Mouse (Mus musculus): ENCODE measurements around the gene Mmp28. TPM values are rescaled to one million over a fixed set of nuclear protein-coding genes. Genes with fewer than 3 reads are reported as not detected.

Mmp28 gene
- polyA plus RNA-seq, 1 experiment from 2014 or later, result 4.5 TPM

DNA sequence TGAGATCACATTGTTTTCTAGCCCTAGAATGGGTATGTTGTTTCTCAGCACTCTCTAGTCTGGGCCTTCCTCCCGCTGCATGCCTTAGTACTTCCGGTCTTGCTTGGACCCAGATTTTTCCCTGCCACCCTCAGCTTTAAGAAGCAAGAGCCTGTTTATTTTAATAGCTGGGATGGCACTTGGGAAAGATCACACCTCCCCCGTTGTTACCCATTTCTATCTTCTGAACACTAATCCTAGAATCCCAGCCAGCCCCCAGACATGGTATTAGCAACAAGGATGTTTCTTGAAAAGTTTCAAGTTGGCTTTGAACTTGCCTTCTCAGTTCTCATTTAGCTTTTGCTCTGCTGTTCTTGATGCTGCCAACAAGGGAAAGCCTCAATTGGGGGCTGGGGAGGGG, 56.5 kb downstream of the Mmp28 start:
- no peaks in the 10 kb centered on the region for H3K9me3 ChIP-seq
- no peak overlapping the region for H3K9ac ChIP-seq (replicated peaks)
- ATAC-seq (ENCODE audit: insufficient number of reproducible peaks, insufficient read depth, low FRiP score, low TSS enrichment, low read depth), result no peak
- no peak overlapping the region for H3K4me2 ChIP-seq
- H3K4me3 ChIP-seq (replicated peaks), result no peak overlapping the region
- H3K36me3 ChIP-seq, result peaks cover 27% of the 10 kb centered on the region
- 54% methylated on average over 3 of the region's 3 CpGs for WGBS
- H3K27me3 ChIP-seq, result peaks cover 9% of the 10 kb centered on the region; the same call in 1 of the 2 replicates
- H3K4me1 ChIP-seq (replicated peaks), result peaks cover 16% of the 10 kb centered on the region
- H3K27ac ChIP-seq, result no peak overlapping the region

DNA sequence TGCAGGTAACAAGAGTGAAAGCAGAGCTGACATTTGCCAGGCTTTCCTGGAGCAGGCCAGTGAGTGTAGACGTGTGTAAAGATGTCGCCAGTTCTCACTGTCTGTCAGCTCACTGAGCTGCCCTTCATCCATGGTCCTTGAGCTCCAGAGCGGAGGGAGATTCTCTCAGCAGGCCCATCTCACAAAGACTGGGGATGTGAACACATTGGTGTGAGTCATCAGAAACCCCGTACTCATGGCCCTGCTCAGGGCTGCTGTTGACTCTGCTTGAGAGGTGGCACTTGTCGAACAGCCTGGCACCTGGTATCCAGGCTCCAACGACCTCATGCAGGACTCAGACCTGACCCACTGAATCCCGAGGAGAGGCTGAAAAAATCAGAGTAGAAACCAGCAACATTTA, 59.1 kb downstream of the Mmp28 start:
- no peak overlapping the region for H3K27ac ChIP-seq
- WGBS, result 89% methylated on average over 7 of the region's 7 CpGs
- no peak overlapping the region for H3K4me2 ChIP-seq
- no peaks in the 10 kb centered on the region for H3K9me3 ChIP-seq
- H3K4me1 ChIP-seq (replicated peaks), result 0 out of 2 replicates have a peak, but pooled peaks cover 2% of the 10 kb centered on the region
- no peaks in the 10 kb centered on the region for H3K27me3 ChIP-seq
- peaks cover 46% of the 10 kb centered on the region for H3K36me3 ChIP-seq
- no peak overlapping the region for H3K4me3 ChIP-seq (replicated peaks)
- ATAC-seq (ENCODE audit: insufficient number of reproducible peaks, insufficient read depth, low FRiP score, low TSS enrichment, low read depth), result no peak
- H3K9ac ChIP-seq (replicated peaks), result no peak overlapping the region

GRCm38 (mm10) chr11:83398724-83399123, 64.1 kb downstream of the Mmp28 start:
- Histone ChIP-seq H3K9ac (replicated peaks) (no peak overlapping the region; the same call in 1 of the 2 replicates), H3K4me2 (no peak overlapping the region), H3K9me3 (no peaks in the 10 kb centered on the region), H3K27me3 (no peaks in the 10 kb centered on the region), H3K4me1 (replicated peaks) (no peaks in the 10 kb centered on the region), H3K36me3 (peaks cover 69% of the 10 kb centered on the region), H3K27ac (no peak overlapping the region), H3K4me3 (replicated peaks) (no peak overlapping the region)
- no peak for ATAC-seq (ENCODE audit: insufficient number of reproducible peaks, insufficient read depth, low FRiP score, low TSS enrichment, low read depth)
- 75% methylated on average over 5 of the region's 5 CpGs for WGBS

DNA sequence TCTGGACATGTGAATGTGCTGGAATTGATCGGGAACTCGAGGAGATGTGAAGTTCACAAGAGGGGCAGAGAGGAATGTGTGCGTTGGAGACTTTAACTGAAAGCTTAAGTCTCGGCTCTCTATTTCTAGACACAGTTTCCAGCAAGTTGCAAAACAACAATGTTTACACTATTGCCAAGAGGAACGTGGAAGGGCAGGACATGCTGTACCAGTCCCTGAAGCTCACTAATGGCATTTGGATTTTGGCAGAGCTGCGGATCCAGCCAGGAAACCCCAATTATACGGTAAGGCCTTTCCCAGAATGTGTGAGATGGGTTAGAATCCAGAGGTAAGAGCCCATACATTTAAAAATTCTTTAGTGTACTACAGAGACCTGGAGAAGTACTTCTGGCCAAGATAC, 65.2 kb downstream of the Mmp28 start:
- H3K9me3 ChIP-seq, result no peaks in the 10 kb centered on the region
- H3K36me3 ChIP-seq, result peaks cover 69% of the 10 kb centered on the region
- no peak overlapping the region for H3K4me2 ChIP-seq
- 89% methylated on average over 7 of the region's 7 CpGs for WGBS
- H3K9ac ChIP-seq (replicated peaks), result no peak overlapping the region
- no peak overlapping the region for H3K4me3 ChIP-seq (replicated peaks)
- no peaks in the 10 kb centered on the region for H3K4me1 ChIP-seq (replicated peaks)
- ATAC-seq (ENCODE audit: insufficient number of reproducible peaks, insufficient read depth, low FRiP score, low TSS enrichment, low read depth), result no peak
- no peaks in the 10 kb centered on the region for H3K27me3 ChIP-seq
- no peak overlapping the region for H3K27ac ChIP-seq

DNA sequence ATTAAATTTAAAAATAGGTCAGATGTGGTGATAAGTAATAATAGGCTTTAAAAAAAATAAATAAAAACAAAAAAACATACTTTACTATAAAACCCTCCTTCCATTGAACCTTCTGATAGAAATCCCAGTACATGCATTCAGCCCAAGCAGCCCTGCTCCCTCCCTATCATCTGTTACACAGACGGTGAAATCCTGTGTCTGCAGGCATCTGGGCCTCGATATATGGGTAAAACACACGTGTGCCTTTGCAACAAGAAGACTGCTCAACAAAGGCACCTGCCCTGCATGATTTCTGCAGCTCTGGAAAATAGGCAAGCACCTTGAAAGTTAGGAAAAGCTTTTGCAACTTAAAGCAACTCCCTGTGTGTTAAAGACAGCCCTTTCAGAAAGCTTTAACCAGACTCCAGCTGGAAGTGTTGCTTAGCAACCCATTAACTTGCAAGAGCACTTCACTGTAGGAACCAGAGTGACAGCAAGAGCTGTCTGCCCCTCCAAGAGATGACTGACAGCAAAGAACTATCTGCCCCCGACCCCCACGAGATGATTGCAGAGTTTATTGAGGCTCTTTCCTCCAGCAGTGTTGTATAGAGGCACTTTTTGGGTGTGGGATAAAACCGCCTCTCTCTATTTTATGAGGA, 68.0 kb downstream of the Mmp28 start:
- 50% methylated on average over 6 of the region's 6 CpGs for WGBS
- H3K36me3 ChIP-seq, result peaks cover 71% of the 10 kb centered on the region

GRCm38 (mm10) chr11:83393062-83393461, 69.8 kb downstream of the Mmp28 start:
- H3K4me1 ChIP-seq (replicated peaks), result no peaks in the 10 kb centered on the region
- no peak overlapping the region for H3K27ac ChIP-seq
- H3K9me3 ChIP-seq, result no peaks in the 10 kb centered on the region
- H3K4me2 ChIP-seq, result no peak overlapping the region
- ATAC-seq (ENCODE audit: insufficient number of reproducible peaks, insufficient read depth, low FRiP score, low TSS enrichment, low read depth), result no peak
- no peak overlapping the region for H3K9ac ChIP-seq (replicated peaks)
- WGBS, result 88% methylated on average over 4 of the region's 4 CpGs
- no peaks in the 10 kb centered on the region for H3K27me3 ChIP-seq
- no peak overlapping the region for H3K4me3 ChIP-seq (replicated peaks)
- peaks cover 67% of the 10 kb centered on the region for H3K36me3 ChIP-seq

More for the DNA sequence above, 68.0 kb downstream of the Mmp28 start:
- Histone ChIP-seq H3K4me3 (replicated peaks) (no peak overlapping the region), H3K4me1 (replicated peaks) (no peaks in the 10 kb centered on the region), H3K27ac (no peak overlapping the region), H3K27me3 (no peaks in the 10 kb centered on the region), H3K4me2 (no peak overlapping the region), H3K9me3 (no peaks in the 10 kb centered on the region), H3K9ac (replicated peaks) (no peak overlapping the region)
- no peak for ATAC-seq (ENCODE audit: insufficient number of reproducible peaks, insufficient read depth, low FRiP score, low TSS enrichment, low read depth)

Other genes starting within 250 kb of the Mmp28 start
- gene Slfn14, start 176.3 kb downstream of the Mmp28 start, polyA plus RNA-seq (2016; fragmentation: Nextera tagmentation; extraction: Ambion mirVana), result 0.63 and 0.88 TPM in 2 replicates
- gene Ap2b1, start 164.0 kb downstream of the Mmp28 start, polyA plus RNA-seq (2016; fragmentation: Nextera tagmentation; extraction: Ambion mirVana), result 56.1 and 62.6 TPM in 2 replicates
- 11.8 and 13.7 TPM in 2 replicates for gene Pex12, start 160.5 kb downstream of the Mmp28 start, polyA plus RNA-seq (2016; fragmentation: Nextera tagmentation; extraction: Ambion mirVana)
- gene Rasl10b, start 53.9 kb downstream of the Mmp28 start, polyA plus RNA-seq (2016; fragmentation: Nextera tagmentation; extraction: Ambion mirVana), result 3.4 and 3.6 TPM in 2 replicates
- not detected in 2 replicates for gene Gas2l2, start 33.6 kb downstream of the Mmp28 start, polyA plus RNA-seq (2016; fragmentation: Nextera tagmentation; extraction: Ambion mirVana)
- 0.44 TPM in 1 of 2 replicates, not detected in the other for gene 1700020L24Rik, start 25.4 kb downstream of the Mmp28 start, polyA plus RNA-seq (2016; fragmentation: Nextera tagmentation; extraction: Ambion mirVana)
- 12.0 and 18.6 TPM in 2 replicates for gene Taf15, start 10.0 kb upstream of the Mmp28 start, polyA plus RNA-seq (2016; fragmentation: Nextera tagmentation; extraction: Ambion mirVana)
- not detected in 2 replicates for gene Heatr9, start 59.1 kb upstream of the Mmp28 start, polyA plus RNA-seq (2016; fragmentation: Nextera tagmentation; extraction: Ambion mirVana)
- not detected in 2 replicates for gene Ccl5, start 67.4 kb upstream of the Mmp28 start, polyA plus RNA-seq (2016; fragmentation: Nextera tagmentation; extraction: Ambion mirVana)
- 0.56 and 0.81 TPM in 2 replicates for gene Ccl9, start 115.6 kb upstream of the Mmp28 start, polyA plus RNA-seq (2016; fragmentation: Nextera tagmentation; extraction: Ambion mirVana)
- 0.46 and 0.63 TPM in 2 replicates for gene Ccl6, start 130.0 kb upstream of the Mmp28 start, polyA plus RNA-seq (2016; fragmentation: Nextera tagmentation; extraction: Ambion mirVana)
- not detected in 2 replicates for gene Rpl9-ps1, start 182.6 kb upstream of the Mmp28 start, polyA plus RNA-seq (2016; fragmentation: Nextera tagmentation; extraction: Ambion mirVana)
- 0.29 TPM in 1 of 2 replicates, not detected in the other for gene Ccl3, start 186.3 kb upstream of the Mmp28 start, polyA plus RNA-seq (2016; fragmentation: Nextera tagmentation; extraction: Ambion mirVana)
- 0.46 and 1.0 TPM in 2 replicates for gene Ccl4, start 199.5 kb upstream of the Mmp28 start, polyA plus RNA-seq (2016; fragmentation: Nextera tagmentation; extraction: Ambion mirVana)
- 0.87 and 0.90 TPM in 2 replicates for gene Wfdc17, start 240.9 kb upstream of the Mmp28 start, polyA plus RNA-seq (2016; fragmentation: Nextera tagmentation; extraction: Ambion mirVana)
- gene Wfdc18, start 245.9 kb upstream of the Mmp28 start, polyA plus RNA-seq (2016; fragmentation: Nextera tagmentation; extraction: Ambion mirVana), result not detected in 2 replicates

Data from limb, embryonic 12.5 days (tissue).